Mouse (Mus musculus) C2C12 (cell line): ENCODE results near the gene Ddx25. TPM values are rescaled to one million over a fixed set of nuclear protein-coding genes. Genes with fewer than 3 reads are reported as not detected.

Experiments
- H3K27me3 ChIP-seq: one replicate; pipeline ENCODE4 v1.6.1; 2011; ENCODE audit not compliant: control insufficient read depth, insufficient read depth, insufficient read length
- H3K36me3 ChIP-seq: one replicate; pipeline ENCODE4 v1.6.1; 2011; ENCODE audit not compliant: control insufficient read depth, insufficient read depth
- H3K4me3 ChIP-seq: one replicate; pipeline ENCODE4 v1.5.1; 2011; ENCODE audit warnings: mild to moderate bottlenecking, control low read depth; ENCODE audit not compliant: poor library complexity, insufficient read depth, severe bottlenecking
- H3K79me2 ChIP-seq: one replicate; pipeline ENCODE4 v1.6.1; 2011; ENCODE audit not compliant: control insufficient read depth, insufficient read depth
- H3K79me3 ChIP-seq: one replicate; pipeline ENCODE4 v1.6.1; 2011; ENCODE audit warnings: low read depth, control low read depth
- H3ac ChIP-seq: one replicate; pipeline ENCODE3; 2011; ENCODE audit warnings: low read depth; ENCODE audit not compliant: control insufficient read depth, insufficient read length
- CEBPB ChIP-seq: IDR thresholded peaks from one replicate; pipeline ENCODE4 v1.6.1; 2011; ENCODE audit warnings: low read depth, mild to moderate bottlenecking, control low read depth, moderate library complexity
- CTCF ChIP-seq: IDR thresholded peaks from one replicate; pipeline ENCODE4 v1.5.1; 2011; ENCODE audit not compliant: control insufficient read depth, insufficient read depth, insufficient read length
- FOSL1 ChIP-seq: IDR thresholded peaks from one replicate; pipeline ENCODE4 v1.8.0; 2011; ENCODE audit warnings: mild to moderate bottlenecking, low read length; ENCODE audit not compliant: poor library complexity, insufficient read depth, severe bottlenecking
- MAX ChIP-seq: IDR thresholded peaks from one replicate; pipeline ENCODE4 v1.6.1; 2011; ENCODE audit warnings: mild to moderate bottlenecking, control low read depth
- MYOD1 ChIP-seq: IDR thresholded peaks from one replicate; pipeline ENCODE4 v1.6.1; 2011; ENCODE audit warnings: low read depth; ENCODE audit not compliant: control insufficient read depth, insufficient read length
- MYOG ChIP-seq: IDR thresholded peaks from one replicate; pipeline ENCODE4 v1.6.1; 2011; ENCODE audit not compliant: control insufficient read depth, insufficient read length; ENCODE audit errors: extremely low read depth
- USF1 ChIP-seq: IDR thresholded peaks from one replicate; pipeline ENCODE4 v1.6.1; 2011; ENCODE audit warnings: low read depth, mild to moderate bottlenecking, control low read depth, moderate library complexity
- polyA plus RNA-seq: library from polyadenylated mRNA; unstranded; fragments of >200 nt; fragmentation: generic; extraction: Trizol; gene quantifications from one replicate; pipeline ENCODE4 v1.2.1, GENCODE M21; 2012; ENCODE audit warnings: missing spikeins

The Ddx25 gene
- polyA plus RNA-seq, 1 experiment, result under 0.01 TPM

DNA sequence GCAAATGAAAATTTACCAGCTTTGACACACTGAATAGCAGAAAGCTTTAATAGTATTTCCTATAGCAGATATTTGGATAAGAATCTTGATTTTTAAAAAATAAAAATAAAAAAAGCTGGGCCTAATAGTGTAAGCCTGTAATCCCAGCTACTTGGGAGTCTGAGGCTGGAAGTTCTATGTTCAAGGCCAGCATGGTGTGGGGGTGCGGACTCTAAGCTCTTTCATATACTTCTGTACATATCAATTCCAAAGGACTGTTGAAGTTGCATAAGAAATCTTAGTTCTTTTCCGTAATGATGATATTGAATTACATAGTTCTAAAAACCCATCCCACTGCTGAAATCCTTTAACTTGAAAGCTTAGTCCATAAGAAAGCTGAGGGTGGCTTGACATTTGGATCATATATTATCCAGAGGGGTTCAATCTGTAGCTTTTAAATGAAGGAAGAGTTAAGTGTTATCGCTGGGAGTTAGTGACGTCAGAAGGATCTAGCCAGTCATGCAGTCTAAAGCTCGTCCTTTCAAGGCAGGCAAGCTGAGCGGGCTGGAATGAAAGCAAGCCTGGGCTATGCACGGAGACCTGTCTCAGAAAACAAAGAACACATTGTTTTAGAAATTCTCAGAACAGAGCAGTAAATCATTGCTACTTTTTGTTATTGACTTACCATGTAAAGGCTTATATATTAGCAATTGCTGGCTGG, 65.1 kb downstream of the Ddx25 start:
- Histone ChIP-seq H3K79me3 (no peaks in the 10 kb centered on the region), H3K36me3 (peaks cover 63% of the 10 kb centered on the region), H3K27me3 (no peaks in the 10 kb centered on the region), H3K4me3 (no peak overlapping the region), H3ac (no peak overlapping the region), H3K79me2 (no peaks in the 10 kb centered on the region)
- TF ChIP-seq FOSL1 (no peak), USF1 (no peak), MYOG (no peak), CTCF (no peak), MYOD1 (no peak), CEBPB (no peak)

DNA sequence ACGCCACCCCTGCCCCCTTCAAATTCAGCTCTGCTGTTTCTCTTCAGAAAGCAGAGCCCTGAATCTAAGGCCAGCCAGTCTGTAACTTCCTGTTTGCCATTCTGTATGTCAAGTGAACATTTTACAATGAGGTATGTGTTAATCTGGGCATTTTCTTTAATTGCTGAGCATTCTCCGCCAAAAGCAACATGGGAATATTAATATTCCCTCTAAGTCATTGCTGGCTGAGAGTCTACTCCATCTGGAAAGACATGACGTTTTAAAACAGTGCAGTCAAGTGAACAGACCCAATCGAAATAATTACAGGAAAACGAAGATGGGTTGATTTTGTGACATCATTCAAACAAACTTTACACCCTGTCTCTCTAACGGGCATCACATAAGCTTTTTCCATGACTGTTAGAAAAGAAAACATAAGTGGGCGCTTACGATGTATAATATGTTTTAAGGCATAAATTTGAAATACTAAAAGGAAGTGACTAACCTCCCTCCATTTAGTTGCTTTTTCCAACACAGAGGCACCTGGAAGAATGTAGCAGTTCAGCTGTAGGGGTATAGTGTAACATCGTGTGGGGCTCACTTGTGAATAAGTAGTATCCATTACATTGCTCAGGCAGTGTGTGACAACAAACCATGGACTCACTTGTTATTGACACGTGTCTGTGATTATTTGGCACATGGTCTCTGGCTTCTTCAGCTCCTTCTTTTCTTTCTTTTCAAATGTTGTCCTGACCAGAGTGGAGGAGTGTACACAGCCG, 67.0 kb downstream of the Ddx25 start:
- H3K27me3 ChIP-seq, result no peaks in the 10 kb centered on the region
- no peaks in the 10 kb centered on the region for H3K79me3 ChIP-seq
- no peaks in the 10 kb centered on the region for H3K79me2 ChIP-seq
- H3ac ChIP-seq, result no peak overlapping the region
- peaks cover 67% of the 10 kb centered on the region for H3K36me3 ChIP-seq
- TF ChIP-seq MYOD1, result no peak
- no peak for TF ChIP-seq FOSL1
- no peak for TF ChIP-seq USF1
- no peak for TF ChIP-seq CEBPB
- no peak for TF ChIP-seq MYOG
- TF ChIP-seq CTCF, result no peak
- no peak for TF ChIP-seq MAX
- no peak overlapping the region for H3K4me3 ChIP-seq

GRCm38 (mm10) chr9:35488496-35488895, 69.8 kb downstream of the Ddx25 start:
- Histone ChIP-seq H3K79me3 (no peaks in the 10 kb centered on the region), H3K4me3 (no peak overlapping the region), H3ac (no peak overlapping the region), H3K27me3 (no peaks in the 10 kb centered on the region), H3K79me2 (no peaks in the 10 kb centered on the region), H3K36me3 (peaks cover 52% of the 10 kb centered on the region)
- no peak for TF ChIP-seq MAX
- TF ChIP-seq MYOD1, result no peak
- TF ChIP-seq CTCF, result no peak
- TF ChIP-seq FOSL1, result no peak
- no peak for TF ChIP-seq MYOG
- no peak for TF ChIP-seq CEBPB
- no peak for TF ChIP-seq USF1

Other genes starting within 250 kb of the Ddx25 start
- gene Cdon, start 137.4 kb downstream of the Ddx25 start, polyA plus RNA-seq, result 39.9 TPM
- 0.02 TPM for gene Gm1113, start 40.3 kb downstream of the Ddx25 start, polyA plus RNA-seq
- 3.1 TPM for gene Pus3, start 67 bp upstream of the Ddx25 start, polyA plus RNA-seq
- gene Pate2, start 11.8 kb upstream of the Ddx25 start, polyA plus RNA-seq, result 0.34 TPM
- 5.8 TPM for gene Hyls1, start 11.9 kb upstream of the Ddx25 start, polyA plus RNA-seq
- gene Pate4, start 53.4 kb upstream of the Ddx25 start, polyA plus RNA-seq, result not detected
- not detected for gene Pate3, start 89.7 kb upstream of the Ddx25 start, polyA plus RNA-seq
- 0.11 TPM for gene Pate1, start 128.9 kb upstream of the Ddx25 start, polyA plus RNA-seq
- gene Gm17677, start 182.5 kb upstream of the Ddx25 start, polyA plus RNA-seq, result not detected
- gene Gm17727, start 219.6 kb upstream of the Ddx25 start, polyA plus RNA-seq, result not detected
- not detected for gene Gm27235, start 231.6 kb upstream of the Ddx25 start, polyA plus RNA-seq
- not detected for gene D730048I06Rik, start 231.6 kb upstream of the Ddx25 start, polyA plus RNA-seq